Mouse (Mus musculus) intestine, postnatal 0 days (tissue): ENCODE data around the gene Sec31a. TPM values are rescaled to one million over a fixed set of nuclear protein-coding genes. Genes with fewer than 3 reads are reported as not detected.

Experiments
- ATAC-seq: fragments of 200-750 bp; cut with Nextera tagmentation; 2 replicates; pipeline ENCODE4 v1.8.0; 2017; ENCODE audit warnings: mild to moderate bottlenecking, moderate TSS enrichment, moderate library complexity
- H3K27ac ChIP-seq: fragments of 300-500 bp; sonication (generic); 2 replicates; pipeline ENCODE4 v1.5.1; 2014; ENCODE audit warnings: mild to moderate bottlenecking, low read depth, low read length, moderate library complexity
- H3K27me3 ChIP-seq: fragments of 300-500 bp; sonication (generic); replicated peaks from 2 replicates; pipeline ENCODE4 v1.6.1; 2014; ENCODE audit warnings: low read length, mixed read lengths; ENCODE audit not compliant: control insufficient read depth, insufficient read depth
- H3K36me3 ChIP-seq: fragments of 300-500 bp; sonication (generic); 2 replicates; pipeline ENCODE4 v1.6.1; 2014; ENCODE audit warnings: mild to moderate bottlenecking, moderate library complexity; ENCODE audit not compliant: control insufficient read depth, insufficient read depth
- H3K4me1 ChIP-seq: fragments of 300-500 bp; sonication (generic); replicated peaks from 2 replicates; pipeline ENCODE4 v1.6.1; 2014; ENCODE audit warnings: antibody characterized with exemption, low read length, mixed read lengths; ENCODE audit not compliant: control insufficient read depth, insufficient read depth
- H3K4me2 ChIP-seq: fragments of 300-500 bp; sonication (generic); replicated peaks from 2 replicates; pipeline ENCODE4 v1.6.1; 2014; ENCODE audit warnings: low read depth, mild to moderate bottlenecking, moderate library complexity
- H3K4me3 ChIP-seq: fragments of 300-500 bp; sonication (generic); 2 replicates; pipeline ENCODE4 v1.5.1; 2014; ENCODE audit warnings: low read depth, low read length
- H3K9ac ChIP-seq: fragments of 300-500 bp; sonication (generic); 2 replicates; pipeline ENCODE4 v1.6.1; 2014; ENCODE audit warnings: mild to moderate bottlenecking, low read depth, low read length
- H3K9me3 ChIP-seq: fragments of 300-500 bp; sonication (generic); 2 replicates; pipeline ENCODE4 v1.6.1; 2016; ENCODE audit warnings: mixed run types; ENCODE audit not compliant: control insufficient read depth
- CTCF ChIP-seq: sonication (generic); IDR thresholded peaks from 2 replicates; pipeline ENCODE4 v1.5.1; 2016; ENCODE audit warnings: low read depth, mild to moderate bottlenecking, control low read depth, antibody characterized with exemption, moderate library complexity
- WGBS: fragments of 180-500 bp; shearing (Covaris S2); extraction: QIAGEN DNeasy Blood & Tissue Kit; methylation state at CpG from one replicate; pipeline ENCODE4 v1.1.7; 2014; 5-methylcytosine and 5-hydroxymethylcytosine counted together
- polyA plus RNA-seq: library from polyadenylated mRNA; unstranded; fragments of >200 nt; fragmentation: Nextera tagmentation; extraction: Ambion mirVana; gene quantifications from 2 replicates; pipeline ENCODE4 v1.2.1, GENCODE M21; 2015

Gene Sec31a
- polyA plus RNA-seq, 1 experiment from 2014 or later: 230 TPM

DNA sequence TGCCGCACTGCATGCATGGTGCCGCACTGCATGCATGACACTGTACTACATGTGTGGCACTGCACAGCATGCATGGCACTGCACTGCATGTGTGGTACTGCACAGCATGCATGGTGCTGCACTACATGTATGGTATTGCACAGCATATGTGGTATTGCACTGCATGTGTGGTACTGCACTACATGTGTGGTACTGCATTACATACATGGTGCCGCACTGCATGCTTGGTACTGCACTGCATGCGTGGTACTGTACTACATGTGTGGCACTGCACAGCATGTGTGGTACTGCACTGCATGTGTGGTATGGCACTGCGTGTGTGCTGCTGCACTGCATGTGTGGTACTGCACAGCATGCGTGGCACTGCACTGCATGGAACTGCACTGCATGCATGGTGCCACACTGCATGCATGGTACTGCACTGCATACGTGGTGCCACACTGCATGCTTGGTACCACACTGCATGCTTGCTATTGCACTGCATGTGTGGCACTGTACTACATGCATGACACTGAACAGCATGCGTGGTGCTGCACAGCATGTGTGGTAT lies 65.1 kb downstream of the Sec31a start:
- no peak for TF ChIP-seq CTCF
- 96% methylated on average over 8 of the region's 8 CpGs for WGBS
- no peak for ATAC-seq
- H3K27me3 ChIP-seq: no peaks in the 10 kb centered on the region
- H3K27ac ChIP-seq: no peak overlapping the region
- no peak overlapping the region for H3K9ac ChIP-seq
- no peak overlapping the region for H3K4me3 ChIP-seq
- no peak overlapping the region for H3K4me2 ChIP-seq
- H3K36me3 ChIP-seq: no peaks in the 10 kb centered on the region
- H3K9me3 ChIP-seq: no peaks in the 10 kb centered on the region
- H3K4me1 ChIP-seq: 0 out of 2 replicates have a peak, but pooled peaks cover 3% of the 10 kb centered on the region

DNA sequence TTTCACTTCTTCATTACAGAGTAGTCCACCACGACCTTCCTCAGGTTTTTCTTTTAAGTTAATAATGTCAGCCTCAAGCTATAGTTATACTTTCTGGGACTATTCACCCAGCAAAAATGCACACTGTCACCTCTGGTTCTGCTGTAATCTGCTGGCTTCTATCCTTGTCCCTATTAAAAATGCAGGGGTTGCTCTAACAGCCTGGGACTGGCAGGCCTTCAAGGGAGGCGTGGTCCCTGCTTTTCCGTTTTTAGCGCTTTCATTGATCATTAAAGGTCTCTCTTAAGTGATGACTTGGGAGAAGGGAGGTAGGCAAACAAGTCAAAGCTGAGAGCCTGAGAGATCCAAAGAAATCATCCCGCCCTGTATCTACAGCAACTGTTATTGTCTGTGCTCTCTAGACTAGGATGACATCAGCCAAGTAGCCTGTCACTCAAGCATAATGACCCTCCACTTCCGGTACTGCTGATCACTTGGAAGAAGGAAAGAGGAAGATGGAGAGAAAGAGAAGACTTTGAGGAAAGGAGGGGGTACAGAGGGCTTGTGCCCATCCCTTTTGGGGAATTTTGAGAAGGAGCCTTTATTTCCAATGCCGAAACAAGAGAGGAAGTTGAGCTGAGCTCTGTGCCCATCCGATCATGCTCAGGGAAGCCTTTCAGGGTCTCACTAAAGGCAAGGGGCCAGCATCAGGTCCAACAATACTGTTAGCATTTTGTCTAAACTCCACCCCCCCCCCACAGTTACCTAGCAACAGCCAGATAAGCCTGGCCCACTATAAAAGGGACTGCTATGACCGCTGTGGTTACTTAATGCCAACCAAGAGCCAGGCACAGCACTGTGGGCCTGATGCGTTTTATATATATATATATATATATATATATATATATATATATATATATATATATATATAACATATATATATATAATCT lies 66.5 kb downstream of the Sec31a start:
- Histone ChIP-seq H3K9me3 (no peaks in the 10 kb centered on the region), H3K27ac (no peak overlapping the region), H3K27me3 (no peaks in the 10 kb centered on the region), H3K4me1 (0 out of 2 replicates have a peak, but pooled peaks cover 3% of the 10 kb centered on the region), H3K9ac (no peak overlapping the region), H3K4me2 (no peak overlapping the region), H3K36me3 (no peaks in the 10 kb centered on the region), H3K4me3 (no peak overlapping the region)
- ATAC-seq: no peak
- TF ChIP-seq CTCF: no peak
- WGBS: 60% methylated on average over 10 of the region's 10 CpGs

DNA sequence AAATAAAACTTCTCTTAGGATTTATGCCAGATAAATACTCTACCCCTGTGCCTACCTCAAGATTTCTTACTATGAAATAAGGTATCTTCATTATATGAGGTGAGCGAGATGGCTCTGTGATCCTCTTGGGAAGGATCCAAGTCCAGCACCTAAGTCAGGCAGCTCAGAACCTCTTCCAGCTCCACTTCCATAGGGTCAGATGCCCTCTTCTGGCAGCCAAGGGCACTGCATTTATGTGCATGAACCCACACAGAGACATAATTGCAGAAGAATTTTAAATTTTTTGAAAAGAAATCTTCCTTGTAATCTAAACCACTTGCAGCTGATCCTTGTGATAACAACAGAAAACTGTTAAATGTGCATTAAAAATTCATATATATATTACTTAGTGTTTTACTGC lies 70.9 kb downstream of the Sec31a start:
- WGBS: 100% methylated on average over 1 of the region's 1 CpGs

DNA sequence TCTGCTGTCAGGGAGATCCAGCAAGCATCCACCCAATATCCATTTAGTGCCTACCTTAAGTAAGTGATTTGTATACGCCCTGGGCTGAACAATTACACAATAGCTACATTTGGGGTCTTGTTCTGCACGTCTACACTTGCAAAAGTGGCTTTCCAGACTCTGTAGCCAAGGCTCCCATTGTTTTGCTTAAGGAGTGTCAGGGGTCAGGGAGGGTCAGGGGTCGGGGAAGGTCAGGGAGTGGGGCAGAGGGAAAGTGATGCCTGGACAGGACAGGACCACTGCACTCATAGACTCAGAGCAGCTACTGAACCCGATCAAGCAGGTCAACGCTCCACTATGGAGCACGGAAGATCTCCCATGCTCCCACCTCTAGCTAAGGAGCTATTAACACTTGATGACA lies 72.9 kb downstream of the Sec31a start:
- Histone ChIP-seq H3K36me3 (no peaks in the 10 kb centered on the region), H3K4me1 (no peaks in the 10 kb centered on the region), H3K9me3 (no peaks in the 10 kb centered on the region), H3K4me3 (no peak overlapping the region), H3K9ac (no peak overlapping the region), H3K27ac (no peak overlapping the region), H3K27me3 (no peaks in the 10 kb centered on the region), H3K4me2 (no peak overlapping the region)
- TF ChIP-seq CTCF: no peak
- no peak for ATAC-seq
- WGBS: 59% methylated on average over 6 of the region's 6 CpGs

More for the DNA sequence above, 70.9 kb downstream of the Sec31a start:
- H3K36me3 ChIP-seq: no peaks in the 10 kb centered on the region
- H3K9ac ChIP-seq: no peak overlapping the region
- H3K4me1 ChIP-seq: no peaks in the 10 kb centered on the region
- H3K27ac ChIP-seq: no peak overlapping the region
- H3K27me3 ChIP-seq: no peaks in the 10 kb centered on the region
- no peak overlapping the region for H3K4me3 ChIP-seq
- ATAC-seq: no peak
- no peak overlapping the region for H3K4me2 ChIP-seq
- peak; percentile 64 for TF ChIP-seq CTCF
- no peaks in the 10 kb centered on the region for H3K9me3 ChIP-seq

DNA sequence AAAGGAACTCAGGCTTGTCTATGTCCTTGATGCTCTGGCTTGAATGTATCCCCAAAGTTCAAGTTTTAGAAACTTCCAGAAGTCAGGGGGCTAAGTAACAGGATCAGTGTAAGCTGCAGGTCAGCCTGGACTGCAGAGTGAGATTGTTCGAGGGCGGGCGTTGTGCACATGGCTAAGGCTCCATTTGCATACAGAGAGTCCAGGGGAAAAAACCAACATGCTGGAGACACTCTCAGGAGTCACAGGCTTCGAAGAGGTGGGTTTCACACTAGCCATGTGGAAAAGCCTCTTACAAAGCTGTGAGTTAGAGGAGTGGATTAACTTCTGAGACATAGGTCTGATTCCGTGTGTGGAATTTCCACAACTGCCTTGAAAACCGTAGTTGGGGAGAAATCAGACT lies 73.6 kb downstream of the Sec31a start:
- H3K27me3 ChIP-seq: no peaks in the 10 kb centered on the region
- H3K4me2 ChIP-seq: no peak overlapping the region
- H3K9me3 ChIP-seq: no peaks in the 10 kb centered on the region
- H3K27ac ChIP-seq: no peak overlapping the region
- 76% methylated on average over 6 of the region's 6 CpGs for WGBS
- no peak for ATAC-seq
- no peaks in the 10 kb centered on the region for H3K4me1 ChIP-seq
- H3K36me3 ChIP-seq: no peaks in the 10 kb centered on the region
- no peak for TF ChIP-seq CTCF
- no peak overlapping the region for H3K4me3 ChIP-seq
- no peak overlapping the region for H3K9ac ChIP-seq

DNA sequence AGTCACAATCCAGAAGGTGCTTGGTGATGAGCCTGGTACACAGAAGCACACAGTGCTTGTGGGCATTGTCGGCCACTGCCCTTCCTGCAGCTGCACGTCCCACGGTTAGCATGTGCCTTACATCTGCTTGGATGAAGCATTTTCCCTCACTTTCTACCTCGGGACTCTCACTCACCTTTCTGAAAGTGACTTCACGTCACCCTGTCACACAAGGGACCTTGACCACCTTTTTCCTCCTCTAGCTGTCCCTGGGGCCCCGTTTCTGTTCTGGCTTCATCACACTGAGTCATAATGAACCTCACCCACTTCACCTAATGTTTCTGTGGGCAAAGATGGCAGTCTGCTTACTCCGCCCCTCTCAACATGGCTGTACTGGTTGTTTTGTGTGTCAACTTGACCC lies 75.0 kb downstream of the Sec31a start:
- H3K9ac ChIP-seq: no peak overlapping the region
- H3K4me3 ChIP-seq: no peak overlapping the region
- ATAC-seq: no peak
- H3K4me2 ChIP-seq: no peak overlapping the region
- no peaks in the 10 kb centered on the region for H3K36me3 ChIP-seq
- 70% methylated on average over 7 of the region's 7 CpGs for WGBS
- H3K9me3 ChIP-seq: no peaks in the 10 kb centered on the region
- H3K27ac ChIP-seq: no peak overlapping the region
- H3K4me1 ChIP-seq: no peaks in the 10 kb centered on the region
- no peaks in the 10 kb centered on the region for H3K27me3 ChIP-seq
- no peak for TF ChIP-seq CTCF
